Mouse (Mus musculus) liver, postnatal 0 days (tissue): Measurements from ENCODE around the gene Rhox11.
"Not testable (repeated sequence)": the region's sequence is repeated elsewhere in the genome, so short reads cannot be mapped to it uniquely, and the experiment has no call there.

Source experiments
- CTCF ChIP-seq: sonication (generic); IDR thresholded peaks from 2 replicates; pipeline ENCODE4 v1.5.1; 2016; ENCODE audit warnings: antibody characterized with exemption, low read depth
- EP300 ChIP-seq: IDR thresholded peaks from 2 replicates; pipeline ENCODE4 v1.6.1; 2016; ENCODE audit warnings: antibody characterized with exemption, low read depth, mild to moderate bottlenecking

DNA sequence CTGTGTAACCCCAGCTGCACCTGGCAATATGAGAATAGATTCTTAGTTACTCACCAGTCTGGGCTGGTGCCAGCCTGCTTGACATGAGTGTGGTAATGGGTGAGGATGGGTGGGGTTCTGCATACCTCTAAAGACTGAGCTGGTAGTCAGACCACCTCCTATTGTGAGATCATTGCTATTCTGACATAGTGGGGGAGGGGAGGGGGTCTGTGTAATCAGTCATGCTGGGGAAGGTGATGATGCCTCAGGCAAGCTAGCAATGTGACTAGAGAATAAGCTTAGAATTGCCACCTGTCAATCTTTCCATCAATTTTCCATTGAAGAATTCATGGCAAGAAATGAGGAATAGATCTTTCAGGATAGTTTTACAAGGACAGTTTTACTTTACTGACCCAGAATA is 41.9 kb downstream of the Rhox11 start, which contains the start of gene Btg1-ps2:
- TF ChIP-seq CTCF, EP300: not testable (repeated sequence)
